Mouse (Mus musculus) CH12.LX (cell line): ENCODE results near the gene Hist1h4d. TPM values are rescaled to one million over a fixed set of nuclear protein-coding genes. Genes with fewer than 3 reads are reported as not detected.
A peak's percentile ranks its signal among the peaks of the same experiment; 100 is the strongest.

ENCODE experiments used
- DNase-seq: peaks from one replicate; pipeline ENCODE4 v3.0.0-alpha.2; 2013; ENCODE audit errors: extremely low read depth
- H3K27ac ChIP-seq: 2 replicates; pipeline ENCODE4 v1.5.1; 2012; ENCODE audit warnings: low read depth, mild to moderate bottlenecking, control low read depth, moderate library complexity; ENCODE audit not compliant: insufficient read depth
- H3K27me3 ChIP-seq: replicated peaks from 2 replicates; pipeline ENCODE3; 2012; ENCODE audit warnings: inconsistent platforms
- H3K36me3 ChIP-seq, 2 experiments: replicated peaks in 1 of 2; 2 replicates each; pipeline versions ENCODE3 to v1.6.1; 2012; ENCODE audit warnings: inconsistent platforms in 1 of 2, low read length in 1 of 2, mild to moderate bottlenecking in 1 of 2, mixed read lengths in 1 of 2, moderate library complexity in 1 of 2; ENCODE audit not compliant: control insufficient read depth in 1 of 2, insufficient read depth in 1 of 2
- H3K4me1 ChIP-seq, 2 experiments: 2 replicates each; pipeline ENCODE4 v1.6.1; 2012; ENCODE audit warnings: inconsistent platforms in 1 of 2, moderate library complexity in 1 of 2; ENCODE audit not compliant: insufficient read depth in 2 of 2, control insufficient read depth in 1 of 2
- H3K4me2 ChIP-seq: 2 replicates; pipeline ENCODE4 v1.6.1; 2012; ENCODE audit warnings: low read depth, mild to moderate bottlenecking, control low read depth; ENCODE audit not compliant: poor library complexity, insufficient read depth, severe bottlenecking
- H3K4me3 ChIP-seq, 3 experiments: fragments of 150-350 bp in 1 of 3; sonication (generic) in 1 of 3; replicated peaks in 1 of 3; 2 replicates each; pipeline versions ENCODE3 to v1.5.1; 2011 to 2012; ENCODE audit warnings: low read depth in 2 of 3, low read length in 2 of 3, mild to moderate bottlenecking in 2 of 3, moderate library complexity in 2 of 3, control low read depth in 1 of 3, improper control_type of control experiment in 1 of 3, inconsistent platforms in 1 of 3, mixed read lengths in 1 of 3; ENCODE audit not compliant: poor library complexity in 1 of 3
- H3K79me2 ChIP-seq: replicated peaks from 2 replicates; pipeline ENCODE4 v1.6.1; 2012; ENCODE audit warnings: mild to moderate bottlenecking, moderate library complexity; ENCODE audit not compliant: control insufficient read depth, poor library complexity, insufficient read depth, severe bottlenecking; ENCODE audit errors: extremely low read depth
- H3K9ac ChIP-seq: 2 replicates; pipeline ENCODE4 v1.6.1; 2012; ENCODE audit warnings: low read depth, mild to moderate bottlenecking, control low read depth, moderate library complexity; ENCODE audit not compliant: insufficient read depth
- H3K9me3 ChIP-seq: replicated peaks from 2 replicates; pipeline ENCODE3; 2012; ENCODE audit warnings: low read length, inconsistent platforms, mixed read lengths
- BHLHE40 ChIP-seq: IDR thresholded peaks from 2 replicates; pipeline ENCODE4 v1.6.1; 2011; ENCODE audit warnings: mild to moderate bottlenecking, low read depth, low read length, improper control_type of control experiment
- CHD2 ChIP-seq: IDR thresholded peaks from 2 replicates; pipeline ENCODE4 v1.6.1; 2011; ENCODE audit warnings: low read length, improper control_type of control experiment
- E2F4 ChIP-seq: IDR thresholded peaks from 2 replicates; pipeline ENCODE4 v1.6.1; 2011; ENCODE audit warnings: low read depth, low read length, improper control_type of control experiment; ENCODE audit not compliant: insufficient replicate concordance
- ELF1 ChIP-seq: IDR thresholded peaks from 2 replicates; pipeline ENCODE4 v1.6.1; 2014; ENCODE audit warnings: low read depth, mild to moderate bottlenecking, inconsistent platforms, low read length, improper control_type of control experiment
- EP300 ChIP-seq: IDR thresholded peaks from 2 replicates; pipeline ENCODE4 v1.6.1; 2011; ENCODE audit warnings: low read length, improper control_type of control experiment
- ETS1 ChIP-seq: conservative IDR thresholded peaks from 2 replicates; pipeline ENCODE4 v1.6.1; 2012; ENCODE audit warnings: low read depth, mild to moderate bottlenecking, inconsistent platforms, low read length, improper control_type of control experiment, moderate library complexity
- GABPA ChIP-seq: IDR thresholded peaks from 2 replicates; pipeline ENCODE4 v1.6.1; 2012; ENCODE audit warnings: low read depth, low read length, improper control_type of control experiment, inconsistent platforms; ENCODE audit not compliant: insufficient replicate concordance
- HCFC1 ChIP-seq: IDR thresholded peaks from 2 replicates; pipeline ENCODE4 v1.6.1; 2012; ENCODE audit warnings: low read depth, mild to moderate bottlenecking, inconsistent platforms, low read length, improper control_type of control experiment
- JUND ChIP-seq: conservative IDR thresholded peaks from 2 replicates; pipeline ENCODE4 v1.6.1; 2011; ENCODE audit warnings: low read depth, low read length, improper control_type of control experiment
- MAX ChIP-seq: IDR thresholded peaks from 2 replicates; pipeline ENCODE4 v1.6.1; 2011; ENCODE audit warnings: low read length, improper control_type of control experiment
- MEF2A ChIP-seq: IDR thresholded peaks from 2 replicates; pipeline ENCODE4 v1.6.1; 2014; ENCODE audit warnings: low read depth, mild to moderate bottlenecking, inconsistent platforms, low read length, improper control_type of control experiment, borderline replicate concordance
- NRF1 ChIP-seq: IDR thresholded peaks from 2 replicates; pipeline ENCODE4 v1.6.1; 2014; ENCODE audit warnings: low read depth, mild to moderate bottlenecking, inconsistent platforms, low read length, improper control_type of control experiment, moderate library complexity
- POLR2AphosphoS2 ChIP-seq: IDR thresholded peaks from 2 replicates; pipeline ENCODE4 v1.6.1; 2011; ENCODE audit warnings: low read depth, low read length, improper control_type of control experiment
- SIN3A ChIP-seq: IDR thresholded peaks from 2 replicates; pipeline ENCODE4 v1.6.1; 2012; ENCODE audit warnings: low read length, improper control_type of control experiment, inconsistent platforms
- TBP ChIP-seq: conservative IDR thresholded peaks from 2 replicates; pipeline ENCODE4 v1.6.1; 2011; ENCODE audit warnings: low read depth, low read length, improper control_type of control experiment
- TCF12 ChIP-seq: IDR thresholded peaks from 2 replicates; pipeline ENCODE4 v1.6.1; 2014; ENCODE audit warnings: low read depth, mild to moderate bottlenecking, inconsistent platforms, low read length, improper control_type of control experiment
- UBTF ChIP-seq: IDR thresholded peaks from 2 replicates; pipeline ENCODE4 v1.6.1; 2012; ENCODE audit warnings: low read depth, mild to moderate bottlenecking, inconsistent platforms, low read length, improper control_type of control experiment, moderate library complexity
- USF2 ChIP-seq: conservative IDR thresholded peaks from 2 replicates; pipeline ENCODE4 v1.6.1; 2011; ENCODE audit warnings: low read depth, low read length, improper control_type of control experiment
- ZC3H11A ChIP-seq: IDR thresholded peaks from 2 replicates; pipeline ENCODE4 v1.6.1; 2012; ENCODE audit warnings: low read depth, mild to moderate bottlenecking, inconsistent platforms, low read length, improper control_type of control experiment
- dilution Hi-C: fragments of 300-500 bp; cut with MboI; formaldehyde crosslinking; loops from 2 replicates; pipeline ENCODE4 v1.14.3; 2020; ENCODE audit warnings: low sequenced_read_pairs; ENCODE audit not compliant: extremely low pct_unique_long_range_greater_than_20kb, extremely low pct_ligation_motif_present
- in situ Hi-C: fragments of 300-500 bp; cut with MboI; formaldehyde crosslinking; loops from 3 replicates; pipeline ENCODE4 v1.14.3; 2019; ENCODE audit warnings: low sequenced_read_pairs, low pct_ligation_motif_present, low pct_unique_long_range_greater_than_20kb, mixed read lengths
- polyA plus RNA-seq: library from polyadenylated mRNA; unstranded; fragments of >175 nt; gene quantifications from 2 replicates; pipeline ENCODE4 v1.2.1, GENCODE M21; 2012; ENCODE audit warnings: low read depth; ENCODE audit not compliant: insufficient read length
- total RNA-seq, 2 experiments: library from RNA; depleted of rRNA; stranded (reverse); fragments of 300-350 nt in 1 of 2; fragments of >200 nt in 1 of 2; gene quantifications; 2 replicates each; pipeline ENCODE4 v1.2.3; 2012 to 2014

Gene Hist1h4d
- total and polyA plus RNA-seq, 3 experiments: 6.7 to 1,831 (median 27.7) TPM

DNA sequence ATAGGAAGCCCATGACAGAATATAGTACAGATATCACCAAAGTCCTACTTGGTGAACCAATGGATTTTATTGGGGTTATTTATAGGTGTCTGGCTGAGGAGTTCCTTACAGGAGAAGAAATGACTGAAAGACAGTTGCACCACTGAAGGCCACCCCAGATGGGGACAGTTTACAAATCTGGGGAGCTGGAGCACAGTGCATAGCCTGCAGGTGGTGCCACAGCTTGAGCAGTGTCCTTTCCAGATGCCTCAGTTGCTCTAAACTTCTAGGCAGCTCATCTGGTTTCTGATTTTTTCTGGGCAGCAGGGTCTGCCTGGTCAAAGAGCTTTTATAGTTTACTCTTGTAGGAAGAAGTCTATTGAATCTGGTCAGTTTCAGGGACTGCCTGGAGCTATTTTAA is 28.4 kb downstream of the Hist1h4d start:
- Histone ChIP-seq H3K4me1 (peaks cover 5 to 13% of the 10 kb centered on the region in 2 experiments; a peak in 3 of 4 replicates), H3K4me3 (no peak overlapping the region), H3K27me3 (no peaks in the 10 kb centered on the region), H3K79me2 (no peaks in the 10 kb centered on the region), H3K4me2 (no peak overlapping the region), H3K27ac (no peak overlapping the region), H3K36me3 (peaks cover 2 to 32% of the 10 kb centered on the region in 2 experiments), H3K9me3 (no peaks in the 10 kb centered on the region), H3K9ac (no peak overlapping the region)
- dilution Hi-C loops (no loop called here), in situ Hi-C loops (no loop called here)
- TF ChIP-seq GABPA: no peak
- TF ChIP-seq ELF1: no peak
- no peak for TF ChIP-seq UBTF
- TF ChIP-seq MEF2A: no peak
- TF ChIP-seq SIN3A: no peak
- DNase-seq: no peak

GRCm38 (mm10) chr13:23610393-23610792 is 29.0 kb downstream of the Hist1h4d start:
- H3K27me3 ChIP-seq: no peaks in the 10 kb centered on the region
- no peak for TF ChIP-seq NRF1
- peak; percentile 90 for TF ChIP-seq TBP
- no peak for TF ChIP-seq JUND
- peaks cover 2 to 27% of the 10 kb centered on the region in 2 experiments for H3K36me3 ChIP-seq
- dilution Hi-C loops: no loop called here
- no peaks in the 10 kb centered on the region for H3K9me3 ChIP-seq
- H3K4me2 ChIP-seq: no peak overlapping the region
- peaks cover 8 to 16% of the 10 kb centered on the region in 2 experiments; a peak in 3 of 4 replicates for H3K4me1 ChIP-seq
- no peak overlapping the region for H3K27ac ChIP-seq
- H3K79me2 ChIP-seq: no peaks in the 10 kb centered on the region
- H3K4me3 ChIP-seq: no peak overlapping the region
- no peak overlapping the region for H3K9ac ChIP-seq
- in situ Hi-C loops: no loop called here
- no peak for DNase-seq

DNA sequence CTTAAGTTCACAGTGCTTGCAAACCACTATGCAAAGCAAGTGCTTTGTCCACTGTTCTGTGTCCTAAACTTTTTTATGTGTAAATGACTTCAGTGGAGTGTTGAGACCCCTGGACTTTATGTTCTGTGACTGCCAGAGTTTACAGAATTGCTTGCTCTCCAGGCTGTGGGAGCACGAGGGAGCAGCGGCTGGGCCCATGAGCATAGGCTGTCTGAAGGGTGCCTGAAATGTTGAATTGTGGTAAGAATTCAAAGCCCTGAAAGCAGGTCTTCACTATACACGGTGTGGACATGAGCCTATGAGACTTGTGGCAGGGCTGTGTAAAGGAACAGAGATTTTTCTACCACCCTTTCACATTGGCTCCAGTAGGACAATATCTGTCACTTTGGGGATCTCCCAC is 30.2 kb downstream of the Hist1h4d start:
- Histone ChIP-seq H3K4me1 (peaks cover 10 to 20% of the 10 kb centered on the region in 2 experiments; a peak in 3 of 4 replicates), H3K9ac (no peak overlapping the region), H3K4me3 (no peak overlapping the region), H3K27ac (no peak overlapping the region), H3K27me3 (no peaks in the 10 kb centered on the region), H3K79me2 (no peaks in the 10 kb centered on the region), H3K9me3 (no peaks in the 10 kb centered on the region), H3K4me2 (no peak overlapping the region), H3K36me3 (peaks cover 2 to 28% of the 10 kb centered on the region in 2 experiments)
- TF ChIP-seq ZC3H11A: no peak
- TF ChIP-seq POLR2AphosphoS2: no peak
- TF ChIP-seq USF2: no peak
- TF ChIP-seq TCF12: no peak
- no peak for TF ChIP-seq SIN3A
- no peak for TF ChIP-seq HCFC1
- no peak for TF ChIP-seq E2F4
- no peak for TF ChIP-seq MAX
- TF ChIP-seq EP300: no peak
- TF ChIP-seq ETS1: no peak
- TF ChIP-seq BHLHE40: no peak
- TF ChIP-seq JUND: no peak
- no peak for TF ChIP-seq CHD2
- no peak for DNase-seq
- in situ Hi-C loops: no loop called here
- dilution Hi-C loops: no loop called here
